Mouse (Mus musculus): ENCODE results near the gene Macrod1.

DNA sequence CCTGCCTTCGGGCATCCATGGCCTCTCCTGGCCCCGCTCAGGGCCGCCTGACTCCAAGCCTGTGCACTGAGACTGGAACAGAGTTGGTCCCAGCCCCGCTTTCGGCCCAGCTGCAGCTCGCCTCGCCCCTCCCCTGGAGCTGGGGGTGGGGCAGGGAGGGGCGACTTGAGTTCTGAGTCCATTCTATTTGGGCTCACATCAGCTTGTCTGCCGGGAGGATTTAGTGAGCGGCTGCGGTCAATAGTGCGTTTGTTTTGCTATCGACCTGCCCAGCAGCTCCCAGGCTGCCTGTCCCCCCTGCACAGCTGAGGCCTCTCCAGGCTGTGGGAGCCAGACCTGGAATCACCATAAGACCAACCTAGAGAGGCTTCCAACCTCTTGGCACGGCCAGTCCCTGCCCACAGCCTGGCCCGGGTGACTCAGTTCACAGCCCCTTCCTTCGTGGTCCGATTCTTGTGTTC lies 78.1 kb downstream of the Macrod1 start:
- TF ChIP-seq CTCF (IDR thresholded peaks at IDR 0.05; ENCODE audit: low read depth, low read length) (no peak), POLR2A (IDR thresholded peaks at IDR 0.05; ENCODE audit: borderline replicate concordance, low read depth, low read length) (no peak)

All from bone marrow macrophage, adult 2 months (primary cell).